Mouse (Mus musculus) heart, embryonic 13.5 days (tissue): ENCODE results near the gene Ptpru. TPM values are rescaled to one million over a fixed set of nuclear protein-coding genes. Genes with fewer than 3 reads are reported as not detected.

ENCODE experiments used
- ATAC-seq: fragments of 200-750 bp; cut with Nextera tagmentation; 2 replicates; pipeline ENCODE4 v1.8.0; 2017; ENCODE audit warnings: moderate TSS enrichment; ENCODE audit not compliant: insufficient number of reproducible peaks, low FRiP score, low TSS enrichment; ENCODE audit errors: extremely low read depth
- H3K27ac ChIP-seq: fragments of 300-500 bp; sonication (generic); replicated peaks from 2 replicates; pipeline ENCODE4 v1.5.1; 2015; ENCODE audit warnings: moderate library complexity, mild to moderate bottlenecking, inconsistent platforms
- H3K27me3 ChIP-seq: fragments of 300-500 bp; sonication (generic); replicated peaks from 2 replicates; pipeline ENCODE4 v1.6.1; 2015; ENCODE audit warnings: mild to moderate bottlenecking, inconsistent platforms
- H3K36me3 ChIP-seq: fragments of 300-500 bp; sonication (generic); 2 replicates; pipeline ENCODE4 v1.6.1; 2015; ENCODE audit warnings: mild to moderate bottlenecking, inconsistent platforms
- H3K4me1 ChIP-seq: fragments of 300-500 bp; sonication (generic); 2 replicates; pipeline ENCODE4 v1.6.1; 2015; ENCODE audit warnings: inconsistent platforms
- H3K4me2 ChIP-seq: fragments of 300-500 bp; sonication (generic); 2 replicates; pipeline ENCODE4 v1.6.1; 2015; ENCODE audit warnings: inconsistent platforms, mild to moderate bottlenecking, moderate library complexity
- H3K4me3 ChIP-seq: fragments of 300-500 bp; sonication (generic); 2 replicates; pipeline ENCODE4 v1.5.1; 2015; ENCODE audit warnings: moderate library complexity, mild to moderate bottlenecking, inconsistent platforms
- H3K9ac ChIP-seq: fragments of 300-500 bp; sonication (generic); 2 replicates; pipeline ENCODE4 v1.6.1; 2015; ENCODE audit warnings: inconsistent platforms, mild to moderate bottlenecking, moderate library complexity
- H3K9me3 ChIP-seq: fragments of 300-500 bp; sonication (generic); 2 replicates; pipeline ENCODE4 v1.6.1; 2016; ENCODE audit warnings: inconsistent platforms
- WGBS: fragments of 180-500 bp; shearing (Covaris S2); methylation state at CpG from one replicate; pipeline ENCODE4 v1.1.7; 2015; ENCODE audit warnings: mixed read lengths; 5-methylcytosine and 5-hydroxymethylcytosine counted together
- polyA plus RNA-seq: library from polyadenylated mRNA; unstranded; fragments of >200 nt; fragmentation: Nextera tagmentation; extraction: Ambion mirVana; gene quantifications from 2 replicates; pipeline ENCODE4 v1.2.1, GENCODE M21; 2015

Ptpru gene
- polyA plus RNA-seq, 1 experiment from 2014 or later = 2.2 TPM

GRCm38 (mm10) chr4:131771384-131771783, 66.7 kb downstream of the Ptpru start:
- no peak for ATAC-seq
- Histone ChIP-seq H3K4me2 (no peak overlapping the region), H3K27me3 (no peaks in the 10 kb centered on the region; the same call in 1 of the 2 replicates), H3K4me1 (no peaks in the 10 kb centered on the region), H3K4me3 (no peak overlapping the region), H3K27ac (no peak overlapping the region), H3K9ac (no peak overlapping the region), H3K36me3 (no peaks in the 10 kb centered on the region), H3K9me3 (no peaks in the 10 kb centered on the region)
- 64% methylated on average over 11 of the region's 11 CpGs for WGBS

GRCm38 (mm10) chr4:131763911-131764310, 74.2 kb downstream of the Ptpru start:
- no peak for ATAC-seq
- no peak overlapping the region for H3K4me2 ChIP-seq
- H3K36me3 ChIP-seq = no peaks in the 10 kb centered on the region
- H3K4me1 ChIP-seq = no peaks in the 10 kb centered on the region
- H3K9ac ChIP-seq = no peak overlapping the region
- H3K4me3 ChIP-seq = no peak overlapping the region
- H3K9me3 ChIP-seq = no peaks in the 10 kb centered on the region
- H3K27ac ChIP-seq = no peak overlapping the region
- no peaks in the 10 kb centered on the region for H3K27me3 ChIP-seq
- 81% methylated on average over 7 of the region's 7 CpGs for WGBS

GRCm38 (mm10) chr4:131763479-131763878, 74.6 kb downstream of the Ptpru start:
- no peaks in the 10 kb centered on the region for H3K9me3 ChIP-seq
- H3K27me3 ChIP-seq = no peaks in the 10 kb centered on the region
- WGBS = 57% methylated on average over 3 of the region's 3 CpGs
- no peak overlapping the region for H3K4me2 ChIP-seq
- no peaks in the 10 kb centered on the region for H3K36me3 ChIP-seq
- no peak overlapping the region for H3K27ac ChIP-seq
- no peak overlapping the region for H3K4me3 ChIP-seq
- no peak for ATAC-seq
- H3K9ac ChIP-seq = no peak overlapping the region
- H3K4me1 ChIP-seq = no peaks in the 10 kb centered on the region

DNA sequence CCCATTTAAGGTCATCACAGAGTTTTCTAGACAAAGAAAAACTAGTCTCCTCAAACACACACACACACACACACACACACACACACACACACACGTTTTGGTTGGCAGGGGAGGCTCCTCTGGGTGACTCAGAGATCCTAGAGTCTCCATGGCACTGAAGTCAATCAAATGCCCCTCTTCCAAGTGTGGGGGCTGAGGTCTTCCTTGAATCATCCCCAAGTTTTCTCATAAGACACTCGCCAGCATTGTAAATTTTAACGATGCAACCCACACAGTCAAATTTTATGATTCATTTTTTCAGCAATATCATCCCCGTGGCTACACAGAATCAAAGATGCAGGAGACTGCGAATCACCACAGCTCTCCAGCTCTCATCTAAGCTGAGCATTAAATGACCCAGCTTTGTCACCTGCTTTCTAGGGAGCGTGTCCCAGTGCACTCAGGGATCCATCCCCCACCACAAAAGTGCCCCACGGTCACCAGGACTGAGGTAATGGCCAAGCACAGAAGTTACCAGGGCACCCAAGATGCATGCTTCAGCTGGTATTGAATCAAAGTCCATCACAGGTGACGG, 75.8 kb downstream of the Ptpru start:
- Histone ChIP-seq H3K4me1 (no peaks in the 10 kb centered on the region), H3K4me3 (no peak overlapping the region), H3K36me3 (no peaks in the 10 kb centered on the region), H3K9me3 (no peaks in the 10 kb centered on the region), H3K27ac (no peak overlapping the region), H3K4me2 (no peak overlapping the region), H3K27me3 (no peaks in the 10 kb centered on the region), H3K9ac (no peak overlapping the region)
- ATAC-seq = no peak
- WGBS = 69% methylated on average over 8 of the region's 8 CpGs

GRCm38 (mm10) chr4:131752204-131752837, 85.8 kb downstream of the Ptpru start:
- Histone ChIP-seq H3K36me3 (no peaks in the 10 kb centered on the region), H3K4me3 (no peak overlapping the region)
- WGBS = 50% methylated on average over 9 of the region's 10 CpGs

DNA sequence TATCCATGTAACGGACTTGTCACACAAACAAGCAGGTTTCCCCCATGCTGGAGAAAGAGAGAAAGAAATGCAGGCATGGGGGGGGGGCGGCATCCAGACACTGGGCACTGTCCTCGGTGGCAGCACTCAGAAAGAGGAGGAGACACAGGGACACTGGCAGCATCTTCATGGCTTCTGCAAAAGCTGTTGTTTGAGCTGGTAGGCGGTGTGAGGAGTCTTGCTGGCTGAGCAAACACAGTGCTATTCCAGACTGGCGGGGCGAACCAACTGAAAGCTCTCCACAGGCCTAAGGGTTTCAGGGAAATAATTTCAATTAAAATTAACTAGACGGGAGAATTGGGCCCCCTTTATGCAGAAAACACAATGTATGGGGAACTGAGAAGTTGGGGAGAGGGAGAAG, 86.5 kb downstream of the Ptpru start:
- no peak for ATAC-seq
- WGBS = 66% methylated on average over 7 of the region's 7 CpGs
- Histone ChIP-seq H3K4me1 (no peaks in the 10 kb centered on the region; the same call in 1 of the 2 replicates), H3K27me3 (peaks cover 17% of the 10 kb centered on the region; the same call in 1 of the 2 replicates), H3K36me3 (no peaks in the 10 kb centered on the region), H3K4me3 (no peak overlapping the region), H3K9me3 (no peaks in the 10 kb centered on the region), H3K9ac (no peak overlapping the region), H3K4me2 (no peak overlapping the region), H3K27ac (no peak overlapping the region)

More at GRCm38 (mm10) chr4:131752204-131752837, 85.8 kb downstream of the Ptpru start:
- Histone ChIP-seq H3K27ac (no peak overlapping the region), H3K9me3 (no peaks in the 10 kb centered on the region), H3K9ac (no peak overlapping the region), H3K4me1 (no peaks in the 10 kb centered on the region; the same call in 1 of the 2 replicates), H3K27me3 (peaks cover 17% of the 10 kb centered on the region; the same call in 1 of the 2 replicates), H3K4me2 (no peak overlapping the region)
- no peak for ATAC-seq

DNA sequence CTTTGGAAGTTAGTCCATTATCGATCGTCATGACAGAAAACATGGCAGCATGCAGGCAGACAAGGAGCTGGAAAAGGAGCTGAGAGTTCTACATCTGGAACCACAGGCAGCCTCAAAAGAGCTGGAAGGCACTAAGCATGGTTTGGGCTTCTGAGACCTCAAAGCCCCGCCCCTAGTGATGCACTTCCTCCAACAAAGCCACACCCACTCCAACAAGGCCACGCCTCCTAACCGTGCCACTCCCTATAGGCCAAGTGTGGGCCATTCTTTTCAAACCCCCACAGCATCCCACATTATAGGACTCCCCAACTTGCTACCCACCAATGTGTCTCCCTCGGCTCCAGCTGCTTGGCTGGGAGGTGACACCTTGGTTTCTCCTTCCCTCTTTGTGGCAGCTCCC, 88.3 kb downstream of the Ptpru start:
- no peak overlapping the region for H3K9ac ChIP-seq
- no peak for ATAC-seq
- 67% methylated on average over 6 of the region's 6 CpGs for WGBS

GRCm38 (mm10) chr4:131744685-131745043, 93.4 kb downstream of the Ptpru start:
- Histone ChIP-seq H3K4me1 (peaks cover 13% of the 10 kb centered on the region), H3K4me3 (no peak overlapping the region), H3K9ac (no peak overlapping the region), H3K27me3 (no peaks in the 10 kb centered on the region), H3K4me2 (no peak overlapping the region), H3K27ac (peak overlapping the region; percentile 45), H3K9me3 (no peaks in the 10 kb centered on the region), H3K36me3 (no peaks in the 10 kb centered on the region)
- no peak for ATAC-seq
- WGBS = 50% methylated on average over 5 of the region's 5 CpGs

More for the DNA sequence above, 88.3 kb downstream of the Ptpru start:
- Histone ChIP-seq H3K27ac (no peak overlapping the region), H3K27me3 (peaks cover 17% of the 10 kb centered on the region; the same call in 1 of the 2 replicates), H3K4me3 (no peak overlapping the region), H3K4me2 (no peak overlapping the region), H3K36me3 (no peaks in the 10 kb centered on the region), H3K9me3 (no peaks in the 10 kb centered on the region), H3K4me1 (no peaks in the 10 kb centered on the region; the same call in 1 of the 2 replicates)

DNA sequence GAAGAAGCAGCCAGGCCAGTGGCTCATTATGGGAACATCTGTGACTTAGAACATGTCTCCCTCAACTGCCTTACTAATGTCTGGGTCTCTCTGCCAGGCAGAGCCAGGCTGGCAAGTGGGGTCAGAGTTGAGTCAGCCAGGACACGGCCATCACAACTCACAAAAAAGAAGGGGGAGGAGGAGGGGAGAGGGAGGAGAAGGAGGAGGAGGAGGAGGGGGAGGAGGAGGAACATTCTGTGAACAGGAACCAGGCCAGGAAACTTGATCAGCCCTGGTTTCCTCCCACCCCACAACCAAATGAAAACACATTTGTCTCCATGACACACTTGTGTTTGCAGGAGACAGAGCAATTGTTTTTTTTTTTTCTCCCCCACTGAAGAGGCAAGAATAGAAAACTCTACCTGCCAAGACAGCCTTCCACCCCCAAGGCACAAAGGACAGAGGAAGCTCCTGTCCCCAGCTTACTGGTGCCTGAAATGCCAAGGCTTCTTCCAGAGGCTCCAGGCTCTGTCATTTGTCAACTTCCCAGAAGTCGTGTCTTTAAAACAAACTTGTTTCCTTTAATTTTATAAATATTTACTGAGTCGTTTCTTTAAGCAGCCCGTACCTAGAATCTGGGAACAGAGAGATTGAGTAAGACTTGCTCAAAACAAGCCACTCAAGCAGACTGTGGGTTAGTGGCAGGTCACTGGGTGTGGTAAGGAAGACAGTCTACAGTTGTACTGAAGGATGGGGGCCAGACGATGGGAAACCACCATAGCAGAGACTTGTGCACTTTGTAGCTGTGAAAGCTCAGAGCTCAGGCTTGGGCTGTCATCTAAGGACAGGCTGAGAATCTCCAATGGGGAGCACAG, 94.0 kb downstream of the Ptpru start:
- Histone ChIP-seq H3K9ac (no peak overlapping the region), H3K4me3 (no peak overlapping the region), H3K27me3 (no peaks in the 10 kb centered on the region), H3K4me1 (peaks cover 13% of the 10 kb centered on the region), H3K4me2 (no peak overlapping the region), H3K9me3 (no peaks in the 10 kb centered on the region), H3K36me3 (no peaks in the 10 kb centered on the region), H3K27ac (peak overlapping the region; percentile 45)
- WGBS = 34% methylated on average over 5 of the region's 5 CpGs
- ATAC-seq = no peak

DNA sequence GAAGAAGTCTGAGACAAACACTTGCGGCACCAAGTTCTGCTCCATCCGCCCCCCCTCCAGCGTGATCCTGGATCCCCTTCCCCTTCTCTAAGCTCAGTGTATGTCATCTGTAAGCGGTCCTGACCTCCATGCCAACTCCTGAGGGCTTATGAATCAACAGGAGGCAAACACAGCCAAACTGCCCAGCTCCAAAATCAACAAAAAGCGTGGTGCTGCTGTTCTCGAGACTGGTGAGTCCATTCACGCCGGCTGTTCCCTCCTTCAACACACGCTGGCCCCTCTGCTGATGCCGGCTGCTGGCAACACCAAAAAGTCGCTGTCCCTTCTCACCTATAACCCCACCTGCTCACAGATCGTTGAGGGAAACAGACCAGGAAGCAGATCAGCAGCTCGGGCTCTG, 95.1 kb downstream of the Ptpru start:
- peaks cover 13% of the 10 kb centered on the region for H3K4me1 ChIP-seq
- H3K4me3 ChIP-seq = no peak overlapping the region
- no peak overlapping the region for H3K4me2 ChIP-seq
- no peaks in the 10 kb centered on the region for H3K27me3 ChIP-seq
- no peaks in the 10 kb centered on the region for H3K9me3 ChIP-seq
- no peak overlapping the region for H3K9ac ChIP-seq
- no peaks in the 10 kb centered on the region for H3K36me3 ChIP-seq
- ATAC-seq = no peak
- 70% methylated on average over 13 of the region's 13 CpGs for WGBS
- no peak overlapping the region for H3K27ac ChIP-seq

- no peak for ATAC-seq
- H3K9me3 ChIP-seq = no peaks in the 10 kb centered on the region
- H3K4me3 ChIP-seq = no peak overlapping the region
- H3K4me2 ChIP-seq = no peak overlapping the region
- no peaks in the 10 kb centered on the region for H3K36me3 ChIP-seq
- no peak overlapping the region for H3K9ac ChIP-seq
- 71% methylated on average over 5 of the region's 5 CpGs for WGBS
- H3K27me3 ChIP-seq = no peaks in the 10 kb centered on the region
- peaks cover 13% of the 10 kb centered on the region for H3K4me1 ChIP-seq
- H3K27ac ChIP-seq = no peak overlapping the region
Measured at GRCm38 (mm10) chr4:131740621-131741020, 97.5 kb downstream of the Ptpru start.
